Mouse (Mus musculus) ovary, postnatal 14 days (tissue): ENCODE measurements around the gene Pitpnm3.

Experiments
- DNase-seq: peaks from one replicate; pipeline ENCODE4 v3.0.0; 2022; ENCODE audit warnings: low spot score

The Pitpnm3 gene

DNA sequence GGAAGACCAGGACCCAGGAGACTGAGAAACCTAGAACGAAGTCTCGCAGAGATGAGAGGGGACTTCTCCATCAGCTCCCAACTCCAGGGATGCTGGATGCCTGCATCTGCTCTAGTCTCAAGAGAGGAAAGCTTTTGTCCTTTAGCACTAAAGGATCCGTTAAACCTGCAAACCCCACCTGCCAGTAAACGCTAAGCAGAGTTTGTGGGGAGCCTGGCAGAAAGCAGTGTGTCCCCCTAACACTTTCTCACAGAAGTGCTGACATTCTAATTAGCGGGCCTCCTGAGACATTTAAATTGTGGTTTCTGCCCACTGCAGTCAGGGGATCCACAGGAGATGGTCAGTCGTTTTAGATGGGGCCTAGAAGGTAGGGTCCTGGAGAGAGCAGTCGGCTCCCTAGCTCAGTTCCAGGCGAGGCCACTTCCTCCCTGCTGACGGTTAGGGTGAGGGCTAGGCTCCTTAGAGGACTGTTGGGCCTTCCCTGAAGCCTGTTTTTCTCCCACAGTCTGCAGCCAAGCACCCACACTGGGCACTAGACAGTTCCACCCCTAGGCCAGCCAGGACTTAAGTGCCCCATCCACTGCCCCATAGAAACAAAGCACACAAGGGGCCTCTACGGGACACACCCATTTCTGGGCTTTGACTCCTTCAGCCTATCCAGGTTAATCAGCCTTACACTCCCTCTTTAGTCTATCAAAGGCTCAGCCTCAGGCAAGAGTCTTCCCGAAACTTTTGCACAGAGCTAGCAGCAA is 829 bp upstream of the Pitpnm3 start:
- no peak for DNase-seq

DNA sequence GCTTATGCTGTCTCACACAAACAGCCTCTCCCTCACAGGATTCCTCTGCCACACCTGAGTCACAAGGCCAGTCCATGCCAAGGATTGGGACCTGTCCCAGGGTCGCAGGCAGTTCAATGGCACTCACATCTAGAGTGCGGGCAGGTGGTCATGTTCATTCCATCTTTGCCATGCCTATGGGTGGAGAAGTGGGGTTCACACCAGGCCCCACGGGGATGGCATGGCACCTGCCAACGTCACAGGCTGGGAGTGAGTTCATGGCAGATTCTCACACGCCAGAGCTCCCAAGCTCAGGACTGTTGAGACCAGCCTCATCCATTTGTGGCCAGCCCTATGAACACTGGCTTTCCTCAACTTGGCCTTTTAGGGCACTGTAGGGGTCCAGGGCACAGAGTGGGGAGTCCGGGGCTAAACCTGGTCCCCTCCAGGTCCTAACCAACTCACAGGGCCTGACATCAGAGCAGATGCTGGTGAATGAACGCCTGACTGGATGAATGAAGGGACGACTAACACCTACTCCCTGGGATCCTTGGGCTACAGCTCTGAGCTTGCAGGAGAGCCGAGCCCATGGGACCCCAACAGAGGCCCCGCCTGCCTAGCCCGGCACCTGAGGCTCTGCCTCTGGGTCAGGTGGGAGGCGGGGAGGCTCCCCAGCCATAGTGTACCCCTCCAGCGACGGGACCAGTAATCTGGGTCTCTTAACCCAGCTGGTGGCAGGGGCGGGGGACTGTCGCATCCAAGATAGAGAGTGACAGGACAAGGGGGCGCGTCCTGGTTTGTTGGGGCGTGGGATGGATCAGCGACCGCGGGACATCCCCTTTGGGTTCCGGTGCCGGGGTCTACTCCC is 819 bp downstream of the Pitpnm3 start:
- no peak for DNase-seq

DNA sequence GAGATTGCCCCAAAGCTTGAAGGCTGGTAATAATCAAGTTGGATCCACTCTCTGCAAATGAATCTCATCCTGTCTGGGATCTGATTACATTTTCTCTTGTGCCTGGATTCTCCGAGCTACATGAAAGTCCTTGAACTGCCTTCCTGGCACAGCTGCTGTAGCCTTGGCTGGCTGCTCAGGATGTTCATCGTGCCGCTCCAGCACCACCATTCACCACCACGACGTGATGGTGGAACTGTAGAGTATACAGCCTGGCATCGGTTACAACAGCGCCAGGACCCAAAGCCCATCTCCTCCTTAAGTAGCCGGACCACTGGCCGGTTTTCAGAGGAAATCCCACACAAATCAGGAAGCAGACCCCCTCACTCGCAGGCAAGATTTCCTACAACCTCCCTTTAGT is 2.5 kb downstream of the Pitpnm3 start:
- no peak for DNase-seq

DNA sequence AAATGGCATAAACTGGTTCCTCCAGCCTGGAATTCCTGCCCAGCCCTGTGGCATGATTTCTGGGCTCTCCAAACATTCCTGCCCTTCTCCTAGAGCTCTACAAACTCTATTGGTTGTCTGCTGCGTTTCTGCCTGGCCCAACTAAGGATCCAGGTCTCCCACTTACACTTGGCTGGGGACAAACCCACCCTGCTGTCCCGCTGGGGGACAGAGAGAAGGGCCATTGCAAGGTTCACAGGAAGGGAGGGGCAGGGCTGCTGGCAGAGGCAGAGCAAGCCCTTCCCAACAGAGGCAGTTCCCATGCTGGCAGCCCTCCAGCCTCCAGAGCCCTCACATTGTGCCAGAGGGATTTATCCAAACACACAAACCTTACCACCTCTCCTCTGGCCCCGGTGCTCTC is 3.3 kb downstream of the Pitpnm3 start:
- no peak for DNase-seq

DNA sequence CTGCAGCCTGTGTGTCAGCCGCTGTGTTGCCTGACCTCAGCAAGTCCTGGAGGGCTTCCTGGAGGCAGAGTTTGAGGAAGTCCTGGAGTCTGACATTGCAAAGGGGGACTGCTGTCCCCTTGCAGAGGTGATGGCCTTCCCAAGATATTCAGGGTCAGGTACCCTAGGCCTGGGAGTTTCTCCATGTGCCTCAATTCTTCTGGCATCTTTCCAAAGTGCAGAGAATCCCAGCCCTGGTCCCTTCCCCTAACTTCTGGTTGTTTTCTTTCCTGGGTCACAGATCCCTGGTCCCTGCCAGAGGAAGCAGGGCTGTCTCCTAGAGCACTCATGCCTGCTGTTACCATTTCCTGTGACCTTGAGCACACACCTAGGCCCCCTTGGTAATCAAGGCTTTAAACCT is 3.9 kb downstream of the Pitpnm3 start:
- DNase-seq, result no peak

DNA sequence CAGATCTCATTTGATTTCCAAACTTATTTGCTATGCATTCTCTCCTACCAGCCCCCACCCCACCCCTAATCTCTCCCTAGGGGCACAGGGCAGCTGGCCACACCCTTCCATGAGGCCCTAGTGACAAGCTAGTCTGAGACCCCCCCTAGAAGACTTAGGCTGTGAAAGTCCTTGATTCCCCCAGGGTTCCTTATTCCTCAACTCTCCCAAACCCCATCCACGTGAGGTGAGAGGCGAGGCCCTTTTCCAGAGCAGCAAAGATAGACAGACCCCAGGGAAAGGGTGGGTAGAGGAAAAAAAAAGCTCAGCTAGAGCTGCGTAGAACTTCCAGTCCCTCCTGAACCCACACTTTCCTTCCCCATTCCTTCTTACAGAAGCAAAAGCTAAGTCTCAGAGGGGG is 4.7 kb downstream of the Pitpnm3 start:
- DNase-seq, result no peak

DNA sequence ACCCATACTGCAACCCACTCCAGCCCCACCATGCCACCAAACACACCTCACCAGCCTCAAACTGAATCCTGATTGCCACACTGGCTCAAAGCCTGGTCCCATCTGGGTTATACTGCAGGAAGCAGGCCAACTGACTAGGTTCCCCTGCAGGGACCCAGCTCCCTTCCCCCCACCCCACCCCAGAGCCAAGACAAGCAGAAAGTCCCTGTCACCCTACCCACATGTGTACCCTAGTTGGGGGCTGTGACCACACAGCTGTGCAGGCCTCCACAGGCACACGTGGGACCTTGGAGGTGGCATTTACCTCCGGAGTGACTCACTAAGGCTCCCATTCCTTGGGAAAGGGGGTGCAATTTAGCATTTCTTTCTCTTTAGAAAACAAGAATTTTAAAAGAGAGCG is 5.1 kb downstream of the Pitpnm3 start:
- no peak for DNase-seq

DNA sequence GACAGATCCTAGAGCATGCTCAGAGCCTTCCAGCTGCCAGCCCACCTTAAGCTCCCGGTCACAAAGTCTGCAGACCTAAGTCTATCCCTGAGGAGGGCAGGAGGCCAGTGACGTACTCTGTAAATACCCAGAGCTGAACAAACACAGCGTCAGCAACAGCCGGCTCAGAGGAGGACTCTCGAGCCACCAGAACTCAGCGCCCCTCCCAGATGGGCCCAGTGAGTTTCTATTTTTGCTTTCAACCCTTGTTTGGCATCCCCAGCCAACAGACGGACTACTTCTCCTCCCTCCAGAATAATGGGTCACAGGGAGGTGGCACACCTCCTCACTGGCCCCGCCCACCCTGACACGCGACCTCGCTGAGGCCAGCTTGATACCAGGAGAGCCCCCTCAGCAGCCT is 5.6 kb downstream of the Pitpnm3 start:
- DNase-seq, result no peak

DNA sequence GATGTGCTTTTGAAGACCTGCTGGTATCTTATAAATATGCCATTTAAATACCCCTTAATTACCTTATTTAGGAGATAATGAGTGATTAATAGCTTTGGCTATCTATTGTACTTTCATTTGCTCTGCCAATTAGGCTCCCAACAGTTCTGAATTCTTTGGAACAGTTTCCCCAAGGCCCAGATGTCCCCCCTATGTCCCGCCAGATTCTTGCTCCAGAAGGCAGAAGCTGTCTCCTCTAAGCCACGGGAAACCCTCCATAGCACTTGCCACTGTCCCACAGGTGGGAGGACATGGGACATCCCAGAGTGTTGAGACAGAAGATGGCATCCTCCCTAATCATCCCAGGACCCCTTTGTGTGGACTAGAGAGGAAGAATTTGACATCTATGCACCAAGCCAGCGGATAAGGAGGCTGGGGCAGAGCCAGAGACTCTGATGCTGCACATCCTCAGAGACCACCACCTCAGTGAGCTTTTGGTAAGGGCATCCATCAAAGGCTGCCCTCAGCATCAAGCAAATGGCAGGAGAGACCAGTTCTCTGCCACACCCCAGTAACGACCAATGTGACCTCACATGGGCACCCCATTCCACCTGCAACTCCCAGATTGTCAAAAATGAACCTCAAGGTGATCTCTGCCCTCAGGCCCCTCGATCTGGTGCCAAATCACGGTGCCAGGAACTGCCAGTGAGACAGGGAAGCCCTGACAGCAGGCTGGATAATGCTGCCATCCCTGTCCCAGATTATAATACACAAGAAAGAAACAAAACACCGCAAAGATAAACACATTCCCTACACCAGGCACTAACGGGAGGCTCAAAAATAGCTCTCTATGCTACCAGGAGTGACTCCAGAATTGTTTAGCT is 6.3 kb downstream of the Pitpnm3 start:
- no peak for DNase-seq

DNA sequence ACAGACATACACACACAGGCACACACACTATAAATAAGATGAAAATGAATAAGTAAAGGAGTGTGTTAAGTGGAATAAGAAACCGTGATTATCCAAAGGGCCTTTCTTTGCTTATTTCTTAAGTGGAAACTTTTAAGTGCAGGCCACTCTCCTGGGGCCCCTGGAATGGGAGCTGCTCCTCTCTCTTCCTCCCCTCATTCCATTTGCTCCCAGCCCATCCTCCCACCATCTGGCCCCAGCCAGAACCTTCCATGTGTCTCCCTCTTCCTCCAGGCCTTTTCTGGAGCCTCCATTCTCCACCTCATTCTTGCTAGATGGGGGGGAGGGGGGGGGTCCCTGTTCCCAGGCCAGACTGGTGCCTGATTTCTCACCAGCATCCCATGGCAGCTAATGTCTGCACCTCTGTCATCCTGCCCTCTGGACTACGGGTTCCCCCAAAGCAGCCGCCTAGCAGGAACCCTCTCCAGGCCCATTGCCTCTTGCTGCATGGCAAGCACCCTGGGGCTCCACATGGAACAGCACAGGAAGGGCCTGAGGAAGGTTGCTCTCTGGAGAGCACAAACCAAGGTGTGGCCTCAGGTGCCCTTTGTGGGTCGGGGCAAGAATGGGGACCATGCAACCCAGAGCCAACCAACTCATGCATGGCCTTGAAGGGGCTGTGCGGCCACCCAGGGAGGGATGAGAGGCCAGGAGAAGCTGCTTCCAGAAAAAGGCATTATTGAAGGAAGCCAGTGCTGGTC is 8.0 kb downstream of the Pitpnm3 start:
- no peak for DNase-seq

DNA sequence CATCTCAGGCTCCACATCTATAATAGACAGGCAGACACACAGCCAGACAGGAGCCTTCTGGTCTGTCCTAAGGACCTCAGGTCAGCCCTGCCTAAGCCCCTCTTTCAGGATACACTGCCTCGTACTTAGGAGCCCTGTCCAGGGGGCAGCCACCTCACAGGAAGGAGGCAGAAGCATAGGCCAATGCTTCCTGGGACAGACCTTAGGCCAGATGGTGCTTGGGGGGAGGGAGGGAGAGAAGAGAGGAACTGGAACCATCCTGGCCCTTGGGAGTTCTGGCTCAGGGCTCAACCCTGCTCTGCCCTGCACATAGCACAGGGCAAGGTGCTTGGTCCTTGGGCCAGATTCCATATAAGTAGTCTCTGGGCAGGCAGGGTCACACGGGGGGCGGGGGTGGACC is 9.8 kb downstream of the Pitpnm3 start:
- DNase-seq, result no peak

DNA sequence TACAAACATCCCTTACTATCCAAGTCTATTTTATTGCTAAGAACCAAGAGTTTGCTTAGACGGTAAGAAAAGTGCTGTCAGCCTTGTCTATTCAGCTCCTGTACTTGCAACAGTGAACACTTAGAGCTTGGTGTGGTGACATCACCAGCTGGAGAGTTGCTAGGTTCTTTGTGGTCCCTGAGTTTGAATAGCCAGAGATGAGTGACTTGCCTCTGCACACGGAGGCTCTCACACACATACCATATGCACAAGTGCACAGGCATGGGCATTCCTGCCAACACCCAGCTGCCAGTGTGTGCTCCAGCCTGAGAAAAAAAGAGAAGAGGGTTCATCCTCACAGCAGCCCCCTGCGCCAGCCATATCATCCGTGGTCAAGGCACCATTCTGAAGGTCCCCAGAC is 12.0 kb downstream of the Pitpnm3 start:
- DNase-seq, result no peak

DNA sequence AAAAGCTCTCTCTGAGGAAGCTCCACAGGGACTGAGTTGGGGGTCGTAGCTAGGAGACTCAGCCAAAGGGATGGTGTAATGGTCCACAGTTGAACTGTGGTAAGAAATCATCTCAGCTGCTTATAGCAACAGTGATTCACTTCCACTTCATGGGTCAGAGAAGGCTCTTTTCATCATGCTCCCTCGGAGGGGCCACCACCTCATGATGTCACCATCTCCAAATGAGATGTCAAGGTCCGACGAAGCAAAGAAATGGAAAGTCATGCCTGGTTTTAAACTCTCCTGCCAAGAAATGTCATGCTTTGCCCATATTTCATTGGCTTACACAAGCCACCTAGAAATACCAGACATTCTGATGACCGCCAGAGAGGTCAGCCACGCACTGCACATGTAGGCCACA is 15.2 kb downstream of the Pitpnm3 start:
- DNase-seq, result no peak

DNA sequence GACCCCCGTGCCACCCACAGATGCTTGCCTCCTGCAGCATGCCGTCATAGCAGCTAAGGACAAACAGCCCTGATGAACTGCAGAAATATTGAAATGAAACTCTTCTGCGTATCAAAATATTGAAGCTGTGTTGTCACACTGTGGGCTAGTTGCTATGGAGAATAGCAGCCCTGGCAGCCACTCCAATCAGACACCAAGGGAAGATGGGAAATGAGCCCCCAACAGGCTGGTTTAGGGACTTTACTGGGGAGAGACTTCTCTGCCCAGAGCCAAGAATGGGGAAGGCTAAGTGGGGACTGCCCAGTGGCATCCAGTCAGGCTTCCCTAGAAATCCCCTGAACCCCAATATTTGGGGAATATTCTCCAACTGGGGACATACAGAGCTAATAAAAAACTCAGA is 16.9 kb downstream of the Pitpnm3 start:
- no peak for DNase-seq

DNA sequence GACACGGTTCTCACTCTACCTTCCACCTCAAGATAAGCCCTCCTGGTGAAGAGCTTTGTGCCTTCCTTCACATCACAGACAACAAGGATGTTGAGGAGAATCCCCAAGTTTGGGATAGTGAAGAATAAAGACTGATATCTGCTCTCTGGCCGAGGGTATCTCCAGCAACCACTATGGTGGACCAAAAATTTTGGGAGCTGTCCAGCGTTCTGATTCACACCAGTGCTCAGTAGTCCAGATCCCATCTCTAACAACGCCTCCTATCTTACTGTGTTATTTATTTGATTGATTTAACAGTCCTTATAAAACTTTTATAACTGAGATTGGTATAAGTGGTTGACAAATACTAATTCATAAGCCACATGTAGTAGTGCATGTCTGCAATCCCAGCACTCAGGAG is 22.3 kb downstream of the Pitpnm3 start:
- no peak for DNase-seq

DNA sequence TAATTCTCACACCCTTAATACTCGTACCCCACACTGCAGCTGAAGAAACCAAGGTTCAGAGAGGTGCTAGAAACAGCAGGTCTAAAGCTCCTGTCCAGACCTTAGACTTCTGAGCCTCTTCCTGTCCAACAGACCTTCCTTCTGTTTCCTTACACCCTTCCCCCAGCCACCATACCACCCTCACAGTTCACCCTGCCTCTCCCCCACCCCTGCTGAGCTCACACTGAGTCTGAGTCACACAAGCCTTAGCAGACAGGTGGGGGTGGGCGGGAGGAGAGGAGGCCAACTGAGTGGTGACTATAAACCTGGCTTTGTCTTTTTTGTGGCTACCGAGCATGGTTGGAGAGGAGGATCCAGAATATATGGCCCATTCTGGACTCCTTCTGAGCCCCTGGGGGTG is 24.9 kb downstream of the Pitpnm3 start:
- DNase-seq, result no peak

DNA sequence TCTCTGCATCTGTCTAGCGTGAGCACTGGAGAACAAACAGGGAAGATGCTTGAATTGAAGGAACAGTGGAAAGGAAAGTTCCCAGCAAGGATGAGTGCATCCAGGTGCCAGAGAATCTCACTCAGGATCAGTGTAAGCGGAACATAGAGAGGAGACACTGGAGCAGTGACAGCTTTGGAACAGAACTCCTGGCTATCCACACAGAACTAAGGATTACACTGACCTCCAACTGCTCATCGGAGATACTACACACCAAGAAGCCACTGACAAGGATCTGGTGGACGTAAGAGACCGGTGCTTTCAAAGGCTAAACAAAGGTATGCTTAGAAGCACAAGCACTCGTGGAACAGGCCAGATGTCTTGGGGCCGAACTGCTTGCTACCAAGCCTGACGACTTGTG is 31.4 kb downstream of the Pitpnm3 start:
- DNase-seq, result no peak

DNA sequence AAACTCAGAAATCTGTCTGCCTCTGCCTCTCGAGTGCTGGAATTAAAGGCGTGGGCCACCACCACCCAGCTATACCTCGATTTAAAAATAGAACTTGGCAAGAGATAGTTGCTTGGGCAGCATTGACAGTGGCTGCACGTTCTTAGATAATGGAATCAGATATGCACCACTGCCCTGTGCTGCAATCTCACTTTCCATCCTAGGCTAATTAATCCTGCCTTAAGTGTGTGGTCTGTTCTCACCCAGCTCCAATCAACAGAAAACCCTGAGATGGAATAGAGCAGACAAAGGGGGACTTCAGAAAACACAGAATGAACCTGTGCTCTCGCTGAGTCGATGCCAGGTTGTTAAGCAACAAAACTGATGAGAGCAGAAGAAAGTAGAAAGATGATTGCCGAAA is 32.0 kb downstream of the Pitpnm3 start:
- no peak for DNase-seq

DNA sequence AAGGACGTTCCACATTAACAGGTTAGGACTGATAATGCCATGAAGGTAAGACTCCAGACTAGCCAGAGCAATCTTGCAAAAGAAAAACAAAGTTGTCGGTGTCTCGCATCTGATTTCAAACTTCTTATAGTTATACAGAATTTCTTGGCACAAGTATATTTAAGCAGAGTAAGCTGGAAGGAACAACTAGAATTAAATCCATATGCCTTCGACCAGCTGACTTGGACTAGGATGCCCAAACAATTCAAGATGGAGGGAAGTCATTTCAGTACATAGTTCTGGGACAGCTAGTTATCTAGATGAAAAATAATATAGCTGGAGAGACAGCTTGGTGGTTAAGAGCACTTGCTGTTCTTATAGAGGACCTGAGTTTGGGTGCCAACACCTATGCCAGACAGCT is 34.6 kb downstream of the Pitpnm3 start:
- DNase-seq, result no peak

DNA sequence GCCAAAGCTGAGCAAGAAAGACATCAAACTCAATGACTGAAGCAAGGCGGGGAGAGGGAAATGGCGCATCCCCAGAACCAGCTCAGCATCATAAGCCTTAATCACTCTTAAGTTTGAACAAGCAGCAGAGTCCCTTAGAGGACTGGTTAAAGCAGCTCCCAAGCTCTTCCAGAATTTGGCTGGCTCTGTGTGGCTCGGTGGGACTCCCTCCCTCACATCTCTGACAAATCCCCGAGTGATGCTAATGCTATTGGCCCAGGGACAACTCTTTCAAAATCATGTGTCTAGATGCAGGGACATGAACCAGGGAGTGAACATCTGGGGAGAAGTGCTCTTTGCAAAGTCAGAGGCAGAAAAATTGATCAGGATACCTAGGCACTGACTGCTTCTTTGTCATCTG is 36.4 kb downstream of the Pitpnm3 start:
- no peak for DNase-seq

DNA sequence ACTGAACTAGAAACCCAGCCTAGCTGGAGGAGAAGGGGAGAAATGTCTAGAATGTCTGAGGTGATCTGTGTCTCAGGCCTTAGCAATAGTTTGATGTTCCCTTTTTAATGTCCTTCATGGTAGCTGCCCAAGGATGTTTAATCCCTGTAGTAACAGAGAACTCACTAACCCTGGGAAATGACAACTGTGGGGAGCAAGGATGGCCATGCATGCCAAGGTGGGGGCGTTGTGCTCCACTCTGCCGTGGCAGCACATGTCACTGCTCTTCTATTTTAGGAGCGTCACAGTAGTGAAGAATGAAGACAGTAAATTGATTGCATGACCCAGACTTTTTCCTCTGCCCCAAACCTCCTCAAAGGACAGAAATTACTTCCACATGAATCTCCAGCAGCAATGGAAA is 37.6 kb downstream of the Pitpnm3 start:
- DNase-seq, result no peak

DNA sequence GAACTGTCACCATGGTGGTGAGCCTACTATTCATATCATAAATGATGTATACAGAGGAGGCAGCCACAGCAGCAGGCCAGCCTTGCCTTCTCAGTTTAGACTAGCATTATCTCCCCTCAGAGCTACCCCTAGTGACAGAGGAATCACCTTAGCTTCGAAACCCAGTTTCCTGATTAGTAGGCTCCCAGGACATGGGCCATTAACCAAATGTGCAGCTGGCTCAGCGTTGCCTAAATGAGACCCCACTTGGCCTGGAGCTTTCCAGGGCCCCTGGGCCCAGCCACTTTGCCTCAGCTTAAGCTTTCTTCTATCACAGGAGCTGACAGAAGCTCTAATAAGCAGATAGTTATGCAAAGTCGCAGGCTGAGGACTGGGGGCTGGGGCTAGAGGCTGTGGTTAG is 39.6 kb downstream of the Pitpnm3 start:
- DNase-seq, result no peak
